Mouse (Mus musculus) hindbrain, embryonic 11.5 days (tissue): ENCODE results near the gene Aftph. TPM values are rescaled to one million over a fixed set of nuclear protein-coding genes. Genes with fewer than 3 reads are reported as not detected.

Source experiments
- ATAC-seq: fragments of 200-750 bp; cut with Nextera tagmentation; 2 replicates; pipeline ENCODE4 v1.8.0; 2017; ENCODE audit warnings: mild to moderate bottlenecking, moderate TSS enrichment, moderate library complexity; ENCODE audit not compliant: low FRiP score
- DNase-seq: peaks from one replicate; pipeline ENCODE4 v3.0.0-alpha.2; 2015; ENCODE audit warnings: low spot score
- H3K27ac ChIP-seq: fragments of 300-500 bp; sonication (generic); 2 replicates; pipeline ENCODE4 v1.5.1; 2014; ENCODE audit warnings: mild to moderate bottlenecking, low read depth, low read length
- H3K27me3 ChIP-seq: fragments of 300-500 bp; sonication (generic); 2 replicates; pipeline ENCODE4 v1.6.1; 2014; ENCODE audit warnings: mild to moderate bottlenecking, low read length, moderate library complexity, mixed read lengths; ENCODE audit not compliant: control insufficient read depth, insufficient read depth
- H3K36me3 ChIP-seq: fragments of 300-500 bp; sonication (generic); 2 replicates; pipeline ENCODE4 v1.6.1; 2014; ENCODE audit warnings: mild to moderate bottlenecking, low read length, moderate library complexity, mixed read lengths; ENCODE audit not compliant: control insufficient read depth, insufficient read depth
- H3K4me1 ChIP-seq: fragments of 300-500 bp; sonication (generic); replicated peaks from 2 replicates; pipeline ENCODE4 v1.6.1; 2014; ENCODE audit warnings: low read length, mixed read lengths; ENCODE audit not compliant: control insufficient read depth, insufficient read depth
- H3K4me2 ChIP-seq: fragments of 300-500 bp; sonication (generic); replicated peaks from 2 replicates; pipeline ENCODE4 v1.6.1; 2014; ENCODE audit warnings: mild to moderate bottlenecking, low read depth, low read length
- H3K4me3 ChIP-seq: fragments of 300-500 bp; sonication (generic); 2 replicates; pipeline ENCODE4 v1.5.1; 2014; ENCODE audit warnings: low read depth, low read length
- H3K9ac ChIP-seq: fragments of 300-500 bp; sonication (generic); 2 replicates; pipeline ENCODE4 v1.6.1; 2014; ENCODE audit warnings: low read depth, low read length
- H3K9me3 ChIP-seq: fragments of 300-500 bp; sonication (generic); 2 replicates; pipeline ENCODE4 v1.6.1; 2016; ENCODE audit warnings: low read length; ENCODE audit not compliant: control insufficient read depth
- WGBS: fragments of 180-500 bp; shearing (Covaris S2); extraction: QIAGEN DNeasy Blood & Tissue Kit; methylation state at CpG from one replicate; pipeline ENCODE4 v1.1.7; 2014; 5-methylcytosine and 5-hydroxymethylcytosine counted together
- polyA plus RNA-seq: library from polyadenylated mRNA; unstranded; fragments of >200 nt; fragmentation: Nextera tagmentation; extraction: Ambion mirVana; gene quantifications from 2 replicates; pipeline ENCODE4 v1.2.1, GENCODE M21; 2014

Gene Aftph
- polyA plus RNA-seq, 1 experiment from 2014 or later: 31.3 TPM

DNA sequence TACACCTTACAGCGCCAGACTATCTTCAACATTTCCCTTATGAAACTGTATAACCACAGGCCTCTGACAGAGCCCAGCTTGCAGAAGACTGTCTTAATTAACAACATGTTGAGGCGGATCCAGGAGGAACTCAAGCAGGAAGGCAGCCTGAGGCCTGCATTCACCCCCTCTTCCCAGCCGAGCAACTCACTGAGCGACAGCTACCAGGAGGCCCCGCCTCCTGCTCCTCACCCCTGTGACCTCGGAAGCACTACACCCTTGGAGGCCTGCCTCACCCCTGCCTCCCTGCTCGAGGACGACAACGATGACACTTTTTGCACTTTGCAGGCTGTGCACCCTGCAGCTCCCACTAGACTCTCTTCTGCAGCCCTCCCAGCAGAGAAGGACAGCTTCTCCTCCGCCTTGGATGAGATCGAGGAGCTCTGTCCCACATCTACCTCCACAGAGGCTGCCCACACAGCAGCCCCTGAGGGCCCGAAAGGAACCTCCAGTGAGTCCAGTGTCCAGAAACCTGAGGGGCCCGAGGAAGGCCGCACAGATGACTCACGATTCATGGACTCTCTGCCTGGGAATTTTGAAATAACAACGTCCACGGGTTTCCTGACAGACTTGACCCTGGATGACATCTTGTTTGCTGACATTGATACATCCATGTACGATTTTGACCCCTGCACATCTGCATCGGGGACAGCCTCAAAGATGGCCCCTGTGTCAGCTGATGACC is 93.3 kb downstream of the Aftph start:
- 36% methylated on average over 19 of the region's 19 CpGs for WGBS
- H3K4me2 ChIP-seq: no peak overlapping the region
- H3K36me3 ChIP-seq: no peaks in the 10 kb centered on the region
- 0 out of 2 replicates have a peak overlapping the region, but pooled peaks have one; percentile 1 for H3K9ac ChIP-seq
- DNase-seq (peak; percentile 57), ATAC-seq (peak; percentile 39; the same call in 1 of the 2 replicates)
- no peaks in the 10 kb centered on the region for H3K27me3 ChIP-seq
- peak overlapping the region; percentile 47; the same call in 1 of the 2 replicates for H3K27ac ChIP-seq
- no peaks in the 10 kb centered on the region for H3K9me3 ChIP-seq
- peaks cover 19% of the 10 kb centered on the region for H3K4me1 ChIP-seq
- H3K4me3 ChIP-seq: no peak overlapping the region

DNA sequence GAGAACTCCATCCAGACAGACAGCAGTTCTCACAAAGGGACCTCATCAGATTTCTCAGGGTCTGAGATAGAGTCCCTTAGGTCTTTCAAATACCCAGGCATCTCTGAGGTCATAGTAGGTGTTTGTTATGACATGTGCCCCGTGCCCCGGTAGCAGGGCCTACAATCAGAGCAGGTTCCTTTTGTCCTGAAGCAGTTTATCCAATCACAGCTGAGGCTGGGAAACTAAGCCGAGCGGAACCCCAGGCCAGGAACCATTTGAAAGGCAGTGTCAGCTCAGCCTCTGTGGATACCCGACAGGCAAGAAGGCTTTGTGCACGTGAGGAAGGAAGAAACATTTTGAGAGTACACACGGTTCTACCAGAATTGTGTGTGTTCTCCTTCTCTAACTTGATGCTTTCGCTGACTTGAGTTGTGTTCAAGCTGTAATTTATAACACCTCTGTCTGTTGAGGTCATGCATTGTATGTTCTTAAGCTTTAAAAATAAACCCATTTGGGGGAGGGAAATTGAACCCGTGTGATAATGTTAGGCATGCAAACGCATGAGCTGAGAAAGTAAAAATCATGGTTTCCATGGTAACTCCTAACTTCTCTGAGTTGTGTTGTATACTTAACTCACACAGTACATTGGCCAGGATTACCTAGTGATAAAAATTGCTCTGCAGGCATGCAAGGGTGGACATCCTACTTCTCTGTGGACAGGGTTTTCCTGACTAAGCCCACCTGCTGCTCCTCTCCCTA is 94.2 kb downstream of the Aftph start:
- Histone ChIP-seq H3K36me3 (no peaks in the 10 kb centered on the region), H3K9ac (0 out of 2 replicates have a peak overlapping the region, but pooled peaks have one; percentile 27), H3K4me1 (peaks cover 19% of the 10 kb centered on the region), H3K27me3 (no peaks in the 10 kb centered on the region), H3K4me3 (no peak overlapping the region), H3K27ac (no peak overlapping the region), H3K4me2 (no peak overlapping the region), H3K9me3 (no peaks in the 10 kb centered on the region)
- no peak for DNase-seq
- no peak for ATAC-seq
- WGBS: 30% methylated on average over 10 of the region's 10 CpGs

DNA sequence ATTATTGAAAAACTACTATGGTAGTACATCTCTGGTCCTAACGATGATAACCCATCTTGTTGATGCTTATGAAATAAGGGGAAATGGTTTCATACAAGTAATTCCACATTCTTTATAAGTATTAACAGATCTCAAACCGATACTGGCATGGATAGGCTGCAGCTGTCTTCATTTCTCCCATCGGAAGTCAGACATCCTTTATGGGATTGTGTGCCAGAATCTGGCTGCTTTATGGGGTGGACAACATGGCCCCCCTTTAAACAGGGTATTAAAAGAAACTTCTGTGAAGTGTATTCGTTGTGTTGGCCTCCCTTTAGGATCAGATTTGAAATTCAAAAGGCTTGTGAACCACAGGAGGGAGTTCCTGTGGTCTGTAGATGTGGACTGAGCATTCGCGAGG is 95.2 kb downstream of the Aftph start:
- no peak overlapping the region for H3K9ac ChIP-seq
- no peak for ATAC-seq
- no peak overlapping the region for H3K4me2 ChIP-seq
- H3K27me3 ChIP-seq: no peaks in the 10 kb centered on the region
- no peaks in the 10 kb centered on the region for H3K36me3 ChIP-seq
- 60% methylated on average over 6 of the region's 6 CpGs for WGBS
- no peak overlapping the region for H3K27ac ChIP-seq
- H3K4me1 ChIP-seq: peaks cover 19% of the 10 kb centered on the region
- H3K4me3 ChIP-seq: no peak overlapping the region
- no peak for DNase-seq
- no peaks in the 10 kb centered on the region for H3K9me3 ChIP-seq

DNA sequence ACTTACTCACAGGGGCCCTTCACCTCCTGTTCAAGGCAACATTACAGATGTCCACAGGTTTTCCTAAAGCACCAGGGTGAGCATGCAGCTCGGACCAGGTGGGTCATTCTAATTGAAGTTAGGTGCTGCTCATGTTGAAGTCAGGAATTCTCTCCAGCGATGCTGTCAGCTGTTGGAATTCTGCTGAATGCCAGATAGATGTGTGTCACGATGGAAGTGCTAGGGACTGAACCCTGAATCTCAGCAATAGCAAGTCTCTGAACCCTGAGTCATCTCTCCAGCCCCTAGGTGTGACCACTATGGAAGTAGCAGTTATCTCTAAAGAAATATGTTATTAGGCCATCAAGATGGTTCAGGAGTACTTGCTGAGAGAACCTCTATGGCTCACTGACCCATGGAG is 95.9 kb downstream of the Aftph start:
- no peak overlapping the region for H3K9ac ChIP-seq
- H3K9me3 ChIP-seq: no peaks in the 10 kb centered on the region
- H3K4me1 ChIP-seq: peaks cover 15% of the 10 kb centered on the region
- H3K4me2 ChIP-seq: no peak overlapping the region
- no peak overlapping the region for H3K27ac ChIP-seq
- H3K36me3 ChIP-seq: no peaks in the 10 kb centered on the region
- DNase-seq (no peak), ATAC-seq (no peak)
- H3K4me3 ChIP-seq: no peak overlapping the region
- 76% methylated on average over 3 of the region's 3 CpGs for WGBS
- no peaks in the 10 kb centered on the region for H3K27me3 ChIP-seq

DNA sequence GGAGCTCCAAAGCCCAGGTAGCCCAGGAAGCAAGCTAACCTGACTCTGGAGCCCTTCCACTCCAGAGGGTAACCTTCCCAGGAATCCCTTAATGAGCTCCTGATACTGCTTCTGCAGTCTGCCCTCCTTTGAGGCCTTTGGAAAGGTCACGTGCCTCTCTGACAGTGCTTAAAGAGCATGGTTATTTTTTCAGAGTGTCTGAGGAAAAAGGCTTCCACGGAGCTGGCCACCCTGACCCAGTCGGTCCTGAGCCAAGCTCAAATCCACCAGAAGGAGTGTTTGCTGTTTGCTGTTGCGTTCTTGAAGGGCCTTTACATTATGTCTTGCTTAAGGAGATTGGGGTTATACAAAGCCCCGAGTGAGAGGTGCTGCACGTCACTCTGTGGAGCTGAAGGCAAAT is 96.5 kb downstream of the Aftph start:
- Histone ChIP-seq H3K27me3 (no peaks in the 10 kb centered on the region), H3K4me3 (no peak overlapping the region), H3K4me1 (peaks cover 18% of the 10 kb centered on the region), H3K4me2 (no peak overlapping the region), H3K9ac (no peak overlapping the region), H3K27ac (no peak overlapping the region), H3K36me3 (no peaks in the 10 kb centered on the region), H3K9me3 (no peaks in the 10 kb centered on the region)
- DNase-seq (no peak), ATAC-seq (no peak)
- 56% methylated on average over 6 of the region's 6 CpGs for WGBS

DNA sequence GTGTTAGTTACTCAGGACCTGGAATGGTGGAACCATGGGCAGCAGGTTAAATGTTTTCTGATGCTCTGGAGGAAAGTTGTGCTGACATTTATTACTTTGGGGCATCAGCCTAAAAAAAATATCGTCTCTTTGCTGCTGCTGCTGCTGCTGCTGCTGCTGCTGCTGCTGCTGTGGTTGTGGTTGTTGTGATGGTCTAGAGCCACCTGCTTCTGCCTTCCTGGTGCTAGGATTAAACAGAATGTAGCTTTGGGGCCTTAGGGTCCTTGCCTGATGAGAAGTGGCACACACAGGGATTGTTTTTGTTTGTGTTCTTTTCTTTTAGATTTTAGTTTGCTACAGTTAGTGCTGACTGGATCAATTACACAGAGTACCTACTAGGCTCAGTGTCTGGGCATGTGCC is 97.2 kb downstream of the Aftph start:
- 88% methylated on average over 1 of the region's 1 CpGs for WGBS
- Histone ChIP-seq H3K4me1 (peaks cover 23% of the 10 kb centered on the region), H3K4me2 (no peak overlapping the region), H3K9me3 (no peaks in the 10 kb centered on the region), H3K4me3 (no peak overlapping the region), H3K27me3 (no peaks in the 10 kb centered on the region), H3K27ac (no peak overlapping the region), H3K36me3 (no peaks in the 10 kb centered on the region), H3K9ac (no peak overlapping the region)
- ATAC-seq (no peak), DNase-seq (no peak)

DNA sequence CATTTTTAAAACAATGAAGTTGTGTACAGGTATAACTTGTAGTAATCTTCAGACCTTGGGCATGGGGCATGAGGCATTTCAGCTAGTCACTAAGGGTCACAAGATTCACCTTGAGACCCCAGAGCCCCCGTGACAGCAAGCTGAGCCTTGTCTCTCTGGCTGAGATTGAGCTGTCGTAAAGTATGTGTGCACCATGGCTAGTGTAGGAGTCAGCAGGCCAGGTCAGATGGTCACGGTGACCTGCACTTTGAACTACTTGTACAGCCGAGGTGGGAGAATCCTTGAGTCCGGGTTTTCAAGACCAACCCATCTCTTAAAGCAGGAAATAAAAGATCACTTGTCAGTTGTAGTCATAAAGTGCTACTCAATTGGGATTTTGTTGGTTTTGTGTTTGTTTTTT is 98.2 kb downstream of the Aftph start:
- Histone ChIP-seq H3K4me3 (no peak overlapping the region), H3K27ac (no peak overlapping the region), H3K4me2 (no peak overlapping the region), H3K4me1 (peaks cover 22% of the 10 kb centered on the region), H3K36me3 (no peaks in the 10 kb centered on the region), H3K27me3 (no peaks in the 10 kb centered on the region), H3K9ac (no peak overlapping the region), H3K9me3 (no peaks in the 10 kb centered on the region)
- WGBS: 63% methylated on average over 5 of the region's 5 CpGs
- DNase-seq (no peak), ATAC-seq (no peak)

DNA sequence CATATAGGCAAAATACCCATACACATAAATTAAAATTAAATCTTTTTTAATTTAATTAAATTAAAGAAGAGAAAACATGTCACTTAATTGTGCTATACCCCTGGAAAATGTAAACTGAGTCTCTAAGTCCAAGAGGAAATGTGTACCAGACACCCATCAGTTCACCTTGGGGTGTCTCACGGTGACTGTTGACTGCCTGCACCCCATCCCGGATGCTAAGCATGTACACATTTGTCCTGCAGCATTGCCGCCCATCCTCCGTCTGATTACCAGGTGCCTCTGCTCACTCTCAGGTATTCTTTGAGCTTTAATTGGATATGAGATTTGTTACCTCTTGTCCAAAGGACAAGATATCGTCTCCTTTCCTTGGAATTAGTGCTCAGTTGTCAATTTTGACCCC is 99.1 kb downstream of the Aftph start:
- H3K4me1 ChIP-seq: peaks cover 13% of the 10 kb centered on the region
- H3K9ac ChIP-seq: no peak overlapping the region
- no peaks in the 10 kb centered on the region for H3K27me3 ChIP-seq
- no peak for ATAC-seq
- no peaks in the 10 kb centered on the region for H3K36me3 ChIP-seq
- no peak overlapping the region for H3K4me3 ChIP-seq
- no peak overlapping the region for H3K27ac ChIP-seq
- DNase-seq: no peak
- H3K9me3 ChIP-seq: no peaks in the 10 kb centered on the region
- WGBS: 83% methylated on average over 5 of the region's 5 CpGs
- H3K4me2 ChIP-seq: no peak overlapping the region
